Mouse (Mus musculus): ENCODE measurements around the gene Olfr625-ps1. TPM values are rescaled to one million over a fixed set of nuclear protein-coding genes. Genes with fewer than 3 reads are reported as not detected.
"Not testable (repeated sequence)": the region's sequence is repeated elsewhere in the genome, so short reads cannot be mapped to it uniquely, and the experiment has no call there.

The Olfr625-ps1 gene
- not detected in 2 replicates for polyA plus RNA-seq (2012; rRNA removed)

- Histone ChIP-seq H3K4me1 (ENCODE audit: control insufficient read depth, insufficient read depth, low read length) (no peaks in the 10 kb centered on the region), H3K4me3 (replicated peaks; ENCODE audit: extremely low read depth, low read depth, low read length) (no peak within 1 kb of the TSS)
- no peak for TF ChIP-seq POLR2A (IDR thresholded peaks at IDR 0.05; ENCODE audit: borderline replicate concordance, extremely low read depth, low read depth, low read length)
- no peak for TF ChIP-seq CTCF (IDR thresholded peaks at IDR 0.05; ENCODE audit: insufficient read depth, low read length)
- no peak for DNase-seq
Measured at GRCm38 (mm10) chr7:103682420-103682819, at the start of gene Olfr625-ps1. Gene Olfr625-ps1, plus strand, starts transcription at chr7:103682720.

GRCm38 (mm10) chr7:103636795-103637194, 45.7 kb upstream of the Olfr625-ps1 start:
- Histone ChIP-seq H3K4me1 (ENCODE audit: control insufficient read depth, insufficient read depth, low read length) (no peaks in the 10 kb centered on the region), H3K4me3 (replicated peaks; ENCODE audit: extremely low read depth, low read depth, low read length) (no peak overlapping the region)
- no peak for TF ChIP-seq POLR2A (IDR thresholded peaks at IDR 0.05; ENCODE audit: borderline replicate concordance, extremely low read depth, low read depth, low read length)
- no peak for TF ChIP-seq CTCF (IDR thresholded peaks at IDR 0.05; ENCODE audit: insufficient read depth, low read length)
- no peak for DNase-seq

- WGBS: 57% methylated on average over 1 of the region's 1 CpGs
- Histone ChIP-seq H3K4me3 (replicated peaks; ENCODE audit: extremely low read depth, low read depth, low read length) (no peak within 1 kb of the TSS), H3K4me1 (ENCODE audit: control insufficient read depth, insufficient read depth, low read length) (no peaks in the 10 kb centered on the region)
- TF ChIP-seq POLR2A (IDR thresholded peaks at IDR 0.05; ENCODE audit: borderline replicate concordance, extremely low read depth, low read depth, low read length) (no peak), CTCF (IDR thresholded peaks at IDR 0.05; ENCODE audit: insufficient read depth, low read length) (no peak)
- DNase-seq: no peak
Measured at GRCm38 (mm10) chr7:103642602-103643001, 39.9 kb upstream of the Olfr625-ps1 start, which contains the start of gene Olfr622. Gene Olfr622, minus strand, starts transcription at chr7:103642702.

GRCm38 (mm10) chr7:103644070-103644469, 38.5 kb upstream of the Olfr625-ps1 start:
- DNase-seq: no peak
- no peaks in the 10 kb centered on the region for H3K4me1 ChIP-seq (ENCODE audit: control insufficient read depth, insufficient read depth, low read length)
- WGBS: 81% methylated on average over 4 of the region's 4 CpGs
- no peak overlapping the region for H3K4me3 ChIP-seq (replicated peaks; ENCODE audit: extremely low read depth, low read depth, low read length)
- TF ChIP-seq CTCF (IDR thresholded peaks at IDR 0.05; ENCODE audit: insufficient read depth, low read length) (no peak), POLR2A (IDR thresholded peaks at IDR 0.05; ENCODE audit: borderline replicate concordance, extremely low read depth, low read depth, low read length) (no peak)

- no peak for DNase-seq
- no peak within 1 kb of the TSS for H3K4me3 ChIP-seq (replicated peaks; ENCODE audit: extremely low read depth, low read depth, low read length)
- no peak for TF ChIP-seq POLR2A (IDR thresholded peaks at IDR 0.05; ENCODE audit: borderline replicate concordance, extremely low read depth, low read depth, low read length)
- no peak for TF ChIP-seq CTCF (IDR thresholded peaks at IDR 0.05; ENCODE audit: insufficient read depth, low read length)
Measured at GRCm38 (mm10) chr7:103663598-103663997, 18.9 kb upstream of the Olfr625-ps1 start, which contains the start of gene Olfr623. Gene Olfr623, minus strand, starts transcription at chr7:103663698.

GRCm38 (mm10) chr7:103671091-103671490, 11.4 kb upstream of the Olfr625-ps1 start, which contains the start of gene Olfr624:
Gene Olfr624, minus strand, starts transcription at chr7:103671191.
- no peaks in the 10 kb centered on the region for H3K4me1 ChIP-seq (ENCODE audit: control insufficient read depth, insufficient read depth, low read length)
- H3K4me3 ChIP-seq (replicated peaks; ENCODE audit: extremely low read depth, low read depth, low read length): no peak within 1 kb of the TSS
- 88% methylated on average over 2 of the region's 2 CpGs for WGBS
- DNase-seq: no peak
- TF ChIP-seq POLR2A (IDR thresholded peaks at IDR 0.05; ENCODE audit: borderline replicate concordance, extremely low read depth, low read depth, low read length): no peak
- TF ChIP-seq CTCF (IDR thresholded peaks at IDR 0.05; ENCODE audit: insufficient read depth, low read length): no peak

More at GRCm38 (mm10) chr7:103663598-103663997, 18.9 kb upstream of the Olfr625-ps1 start, which contains the start of gene Olfr623:
- H3K4me1 ChIP-seq (ENCODE audit: control insufficient read depth, insufficient read depth, low read length): no peaks in the 10 kb centered on the region

GRCm38 (mm10) chr7:103699469-103699868, 16.9 kb downstream of the Olfr625-ps1 start:
- H3K4me1 ChIP-seq (ENCODE audit: control insufficient read depth, insufficient read depth, low read length): no peaks in the 10 kb centered on the region
- TF ChIP-seq CTCF (IDR thresholded peaks at IDR 0.05; ENCODE audit: insufficient read depth, low read length) (no peak), POLR2A (IDR thresholded peaks at IDR 0.05; ENCODE audit: borderline replicate concordance, extremely low read depth, low read depth, low read length) (no peak)
- no peak for DNase-seq
- no peak overlapping the region for H3K4me3 ChIP-seq (replicated peaks; ENCODE audit: extremely low read depth, low read depth, low read length)
- 85% methylated on average over 4 of the region's 4 CpGs for WGBS

- DNase-seq: no peak
- H3K4me1 ChIP-seq (ENCODE audit: control insufficient read depth, insufficient read depth, low read length): no peaks in the 10 kb centered on the region
- WGBS: 29% methylated on average over 2 of the region's 2 CpGs
- H3K4me3 ChIP-seq (replicated peaks; ENCODE audit: extremely low read depth, low read depth, low read length): no peak overlapping the region
- no peak for TF ChIP-seq CTCF (IDR thresholded peaks at IDR 0.05; ENCODE audit: insufficient read depth, low read length)
- TF ChIP-seq POLR2A (IDR thresholded peaks at IDR 0.05; ENCODE audit: borderline replicate concordance, extremely low read depth, low read depth, low read length): no peak
Measured at GRCm38 (mm10) chr7:103712024-103712423, 29.5 kb downstream of the Olfr625-ps1 start.

GRCm38 (mm10) chr7:103714371-103714770, 31.9 kb downstream of the Olfr625-ps1 start, which contains the start of gene Olfr243:
Gene Olfr243, plus strand, starts transcription at chr7:103714671.
- Histone ChIP-seq H3K4me1 (ENCODE audit: control insufficient read depth, insufficient read depth, low read length) (no peaks in the 10 kb centered on the region), H3K4me3 (replicated peaks; ENCODE audit: extremely low read depth, low read depth, low read length) (no peak within 1 kb of the TSS)
- DNase-seq: no peak
- no peak for TF ChIP-seq POLR2A (IDR thresholded peaks at IDR 0.05; ENCODE audit: borderline replicate concordance, extremely low read depth, low read depth, low read length)
- TF ChIP-seq CTCF (IDR thresholded peaks at IDR 0.05; ENCODE audit: insufficient read depth, low read length): no peak

- 94% methylated on average over 1 of the region's 1 CpGs for WGBS
- H3K4me3 ChIP-seq (replicated peaks; ENCODE audit: extremely low read depth, low read depth, low read length); H3K4me1 ChIP-seq (ENCODE audit: control insufficient read depth, insufficient read depth, low read length); DNase-seq: not testable (repeated sequence)
Measured at GRCm38 (mm10) chr7:103716398-103716797, 33.9 kb downstream of the Olfr625-ps1 start.

Measured in lung, adult 2 months (tissue).